Mouse (Mus musculus): ENCODE measurements around the gene Lsmem1. TPM values are rescaled to one million over a fixed set of nuclear protein-coding genes. Genes with fewer than 3 reads are reported as not detected.
A peak's percentile ranks its signal among the peaks of the same experiment; 100 is the strongest.

Lsmem1 gene
- polyA plus RNA-seq, 1 experiment = not detected

DNA sequence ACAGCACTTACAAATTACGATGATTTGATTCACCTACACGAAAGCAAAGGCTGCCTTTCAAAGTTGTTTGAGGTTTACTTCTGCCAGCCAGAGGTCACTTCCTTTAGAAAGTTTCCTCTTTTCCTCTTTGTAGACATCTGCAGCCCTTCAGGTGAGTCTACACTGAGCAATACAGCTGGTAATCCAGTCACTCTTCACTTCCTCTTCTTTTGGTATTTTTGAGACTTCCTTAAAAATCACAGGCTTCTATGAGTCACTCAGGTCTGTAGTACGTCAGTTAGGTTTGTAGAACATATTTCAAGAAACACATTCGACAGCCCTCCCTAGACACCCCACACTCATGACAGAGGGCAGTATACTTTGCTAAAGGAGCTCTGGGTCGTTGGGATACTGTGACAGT lies 58.6 kb downstream of the Lsmem1 start:
- WGBS = 72% methylated on average over 5 of the region's 5 CpGs

DNA sequence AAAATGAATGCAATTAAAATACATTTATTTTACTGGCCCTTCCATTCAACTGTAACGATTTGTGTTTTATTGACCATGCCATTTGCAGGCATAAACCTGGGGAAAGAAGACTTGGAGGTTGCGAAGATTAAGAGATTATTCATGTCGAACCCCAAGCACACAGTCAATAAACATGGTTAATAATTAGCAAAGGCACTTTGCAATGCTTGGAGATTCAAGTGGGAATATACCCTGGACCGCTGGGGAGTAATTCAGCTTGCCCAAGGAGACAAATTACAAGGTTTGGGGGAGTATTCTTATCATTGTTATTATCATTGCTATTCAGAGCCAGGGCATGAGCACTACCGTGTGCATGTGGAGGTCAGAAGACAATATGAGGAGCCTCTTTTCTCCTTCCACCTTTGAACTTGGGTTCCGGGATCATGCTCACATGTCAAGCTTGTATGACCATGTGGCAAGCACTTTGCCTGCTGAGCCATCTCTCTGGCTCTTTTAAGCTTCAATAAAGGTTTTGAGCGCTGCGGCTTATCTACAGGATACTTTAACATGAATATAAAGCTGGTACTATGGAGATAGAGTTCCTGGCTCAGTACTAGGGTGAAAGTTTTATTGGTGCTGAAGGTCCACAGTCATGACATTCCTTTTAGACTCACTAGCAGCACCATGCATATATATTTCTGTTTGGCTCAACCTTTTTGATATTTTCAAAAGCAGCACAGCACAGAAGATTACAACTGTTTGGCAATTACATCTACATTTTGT lies 59.6 kb downstream of the Lsmem1 start:
- WGBS = 28% methylated on average over 8 of the region's 8 CpGs
- H3K4me3 ChIP-seq (ENCODE audit: low read depth, low read length) = no peak overlapping the region
- H3K27ac ChIP-seq (ENCODE audit: insufficient read depth, low read depth, low read length) = peak overlapping the region; percentile 79
- H3K27me3 ChIP-seq (ENCODE audit: control insufficient read depth, insufficient read depth, low read length) = no peaks in the 10 kb centered on the region
- H3K36me3 ChIP-seq (ENCODE audit: control insufficient read depth, insufficient read depth, low read length) = no peaks in the 10 kb centered on the region
- TF ChIP-seq CTCF (IDR thresholded peaks at IDR 0.05; ENCODE audit: extremely low read depth, insufficient read length, insufficient replicate concordance, low read depth, low read length) (no peak), POLR2A (IDR thresholded peaks at IDR 0.05; ENCODE audit: low read depth, low read length) (no peak)
- peaks cover 5% of the 10 kb centered on the region; the same call in 1 of the 2 replicates for H3K4me1 ChIP-seq (ENCODE audit: control insufficient read depth, insufficient read depth, insufficient read length, low read length)

More for the DNA sequence above, 58.6 kb downstream of the Lsmem1 start:
- H3K27me3 ChIP-seq (ENCODE audit: control insufficient read depth, insufficient read depth, low read length) = no peaks in the 10 kb centered on the region
- TF ChIP-seq CTCF (IDR thresholded peaks at IDR 0.05; ENCODE audit: extremely low read depth, insufficient read length, insufficient replicate concordance, low read depth, low read length) (no peak), POLR2A (IDR thresholded peaks at IDR 0.05; ENCODE audit: low read depth, low read length) (no peak)
- peaks cover 7% of the 10 kb centered on the region; the same call in 1 of the 2 replicates for H3K4me1 ChIP-seq (ENCODE audit: control insufficient read depth, insufficient read depth, insufficient read length, low read length)
- peak overlapping the region; percentile 49 for H3K27ac ChIP-seq (ENCODE audit: insufficient read depth, low read depth, low read length)
- H3K36me3 ChIP-seq (ENCODE audit: control insufficient read depth, insufficient read depth, low read length) = no peaks in the 10 kb centered on the region
- H3K4me3 ChIP-seq (ENCODE audit: low read depth, low read length) = no peak overlapping the region

DNA sequence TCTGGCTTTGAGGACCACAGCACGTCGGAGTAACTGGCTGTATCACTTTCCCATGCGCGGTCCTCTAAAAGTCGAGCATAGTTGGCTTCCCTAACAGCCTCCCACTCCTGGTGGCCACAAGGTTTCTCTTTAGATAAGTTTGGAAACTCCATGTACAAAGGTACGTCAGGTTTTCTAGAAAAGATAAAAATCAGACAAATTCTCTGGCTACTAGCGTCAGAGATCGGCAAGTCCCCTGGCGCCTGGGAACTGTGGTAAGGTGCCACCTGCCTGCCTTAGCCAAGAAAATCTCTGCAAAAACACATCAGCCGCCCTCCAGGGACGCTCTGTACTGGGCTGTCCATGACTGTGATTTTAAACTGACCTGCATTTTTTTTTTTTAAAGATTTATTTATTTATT lies 64.8 kb downstream of the Lsmem1 start:
- no peaks in the 10 kb centered on the region for H3K27me3 ChIP-seq (ENCODE audit: control insufficient read depth, insufficient read depth, low read length)
- H3K4me1 ChIP-seq (ENCODE audit: control insufficient read depth, insufficient read depth, insufficient read length, low read length) = peaks cover 5% of the 10 kb centered on the region; the same call in 1 of the 2 replicates
- H3K36me3 ChIP-seq (ENCODE audit: control insufficient read depth, insufficient read depth, low read length) = no peaks in the 10 kb centered on the region
- no peak; the same call in 1 of the 2 replicates for TF ChIP-seq CTCF (IDR thresholded peaks at IDR 0.05; ENCODE audit: extremely low read depth, insufficient read length, insufficient replicate concordance, low read depth, low read length)
- TF ChIP-seq POLR2A (IDR thresholded peaks at IDR 0.05; ENCODE audit: low read depth, low read length) = no peak
- H3K4me3 ChIP-seq (ENCODE audit: low read depth, low read length) = peak overlapping the region; percentile 86; the same call in 1 of the 2 replicates
- 64% methylated on average over 11 of the region's 11 CpGs for WGBS
- no peak overlapping the region for H3K27ac ChIP-seq (ENCODE audit: insufficient read depth, low read depth, low read length)

DNA sequence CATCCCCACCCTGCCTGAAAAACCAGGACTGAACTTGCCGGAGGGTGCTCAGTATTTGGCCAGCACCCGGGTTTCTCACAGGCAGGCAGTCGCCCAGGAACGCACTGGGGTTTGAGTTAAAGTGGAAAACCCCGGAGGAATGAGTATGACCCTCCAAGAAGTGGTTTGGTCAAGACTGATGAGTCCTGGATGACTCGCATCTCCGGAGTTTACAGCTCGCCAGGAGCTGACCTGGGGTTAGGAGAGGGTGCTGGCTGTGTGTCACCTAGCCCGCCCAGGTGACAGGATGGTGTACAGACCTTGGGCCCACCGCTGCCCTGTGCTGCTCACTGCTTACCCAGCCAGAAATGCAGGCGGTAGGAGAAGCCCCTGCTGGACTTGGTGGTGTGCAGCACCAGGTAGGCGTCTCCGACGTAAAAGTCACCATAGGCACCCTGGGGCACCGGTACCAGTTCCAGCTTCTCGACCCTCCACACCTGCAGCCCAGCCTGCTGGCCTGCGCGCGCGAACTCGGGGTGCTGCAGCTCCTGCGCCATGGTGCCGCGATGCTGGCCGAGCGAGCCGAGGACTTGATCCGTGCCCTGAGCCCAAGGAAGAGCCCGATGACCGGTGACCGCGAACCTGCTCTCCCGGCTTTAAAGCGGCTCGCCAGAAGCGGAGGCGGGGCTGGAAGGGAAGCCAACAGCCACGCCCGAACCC lies 65.6 kb downstream of the Lsmem1 start, which contains the start of gene Scin:
TSS of gene Scin (minus strand) at position 656 of the 699 bp plus-strand sequence.
- no peak for TF ChIP-seq CTCF (IDR thresholded peaks at IDR 0.05; ENCODE audit: extremely low read depth, insufficient read length, insufficient replicate concordance, low read depth, low read length)
- TF ChIP-seq POLR2A (IDR thresholded peaks at IDR 0.05; ENCODE audit: low read depth, low read length) = peak; percentile 32; the same call in 1 of the 2 replicates
- Histone ChIP-seq H3K4me1 (ENCODE audit: control insufficient read depth, insufficient read depth, insufficient read length, low read length) (peaks cover 5% of the 10 kb centered on the region; the same call in 1 of the 2 replicates), H3K27ac (ENCODE audit: insufficient read depth, low read depth, low read length) (peak within 1 kb of the TSS; percentile 9; the same call in 1 of the 2 replicates), H3K27me3 (ENCODE audit: control insufficient read depth, insufficient read depth, low read length) (no peaks in the 10 kb centered on the region), H3K36me3 (ENCODE audit: control insufficient read depth, insufficient read depth, low read length) (no peaks in the 10 kb centered on the region), H3K4me3 (ENCODE audit: low read depth, low read length) (peak within 1 kb of the TSS; percentile 86)
- WGBS = 2% methylated on average over 39 of the region's 39 CpGs

DNA sequence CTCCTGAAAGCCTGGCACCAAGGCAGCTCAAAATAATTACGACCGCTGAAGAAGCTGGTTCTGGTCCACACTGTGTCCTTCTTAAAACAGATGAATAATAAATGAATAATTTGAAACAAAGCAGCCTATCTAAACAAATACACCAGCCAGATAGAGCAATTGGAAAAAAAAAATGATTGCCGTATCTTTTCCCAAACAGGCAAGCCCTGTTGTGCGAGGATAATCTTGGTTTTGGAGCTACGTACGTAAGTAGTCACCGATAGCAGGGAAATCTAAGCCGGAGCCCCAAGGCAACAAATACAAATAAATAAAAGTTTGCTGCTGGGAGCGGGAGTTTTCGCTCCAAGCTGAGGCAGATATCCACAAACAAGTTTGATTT lies 66.1 kb downstream of the Lsmem1 start:
- peak overlapping the region; percentile 86 for H3K4me3 ChIP-seq (ENCODE audit: low read depth, low read length)
- H3K27me3 ChIP-seq (ENCODE audit: control insufficient read depth, insufficient read depth, low read length) = no peaks in the 10 kb centered on the region
- WGBS = 9% methylated on average over 10 of the region's 10 CpGs
- no peak overlapping the region for H3K27ac ChIP-seq (ENCODE audit: insufficient read depth, low read depth, low read length)
- no peak for TF ChIP-seq CTCF (IDR thresholded peaks at IDR 0.05; ENCODE audit: extremely low read depth, insufficient read length, insufficient replicate concordance, low read depth, low read length)
- no peak for TF ChIP-seq POLR2A (IDR thresholded peaks at IDR 0.05; ENCODE audit: low read depth, low read length)
- H3K4me1 ChIP-seq (ENCODE audit: control insufficient read depth, insufficient read depth, insufficient read length, low read length) = peaks cover 5% of the 10 kb centered on the region; the same call in 1 of the 2 replicates
- H3K36me3 ChIP-seq (ENCODE audit: control insufficient read depth, insufficient read depth, low read length) = no peaks in the 10 kb centered on the region

Other genes starting within 250 kb of the Lsmem1 start
- 1.4 and 4.3 TPM in 2 replicates for gene Arl4a, start 161.5 kb downstream of the Lsmem1 start, polyA plus RNA-seq (2012; rRNA removed)
- gene Scin, start 65.3 kb downstream of the Lsmem1 start, polyA plus RNA-seq (2012; rRNA removed) = 17.8 and 79.2 TPM in 2 replicates
- 29.1 and 131 TPM in 2 replicates for gene Ifrd1, start 49.0 kb upstream of the Lsmem1 start, polyA plus RNA-seq (2012; rRNA removed)
- 1.0 and 2.2 TPM in 2 replicates for gene Zfp277, start 246.4 kb upstream of the Lsmem1 start, polyA plus RNA-seq (2012; rRNA removed)
- 0.77 and 0.94 TPM in 2 replicates for gene Dock4, start 246.5 kb upstream of the Lsmem1 start, polyA plus RNA-seq (2012; rRNA removed)